Mouse (Mus musculus): ENCODE results near the gene Mycbp2. TPM values are rescaled to one million over a fixed set of nuclear protein-coding genes. Genes with fewer than 3 reads are reported as not detected.

The Mycbp2 gene
- total and polyA plus RNA-seq, 3 experiments, result 25.9 to 60.1 (median 29.5) TPM

- H3K36me3 ChIP-seq (replicated peaks in 1 of 2; ENCODE audit: control insufficient read depth in 1 of 2, insufficient read depth in 1 of 2, low read length in 1 of 2), result no peaks in the 10 kb centered on the region
- peak overlapping the region; percentile 36; the same call in 1 of the 2 replicates for H3K4me2 ChIP-seq (ENCODE audit: insufficient read depth, low read depth, poor library complexity, severe bottlenecking)
- no peak overlapping the region for H3K9ac ChIP-seq (ENCODE audit: insufficient read depth, low read depth)
- DNase-seq (ENCODE audit: extremely low read depth), result peak; percentile 27
- no peak overlapping the region for H3K27ac ChIP-seq (ENCODE audit: insufficient read depth, low read depth)
- no peaks in the 10 kb centered on the region for H3K27me3 ChIP-seq (replicated peaks)
- peaks cover 6 to 19% of the 10 kb centered on the region in 2 experiments for H3K4me1 ChIP-seq (ENCODE audit: control insufficient read depth in 1 of 2, insufficient read depth in 2 of 2)
- H3K4me3 ChIP-seq (replicated peaks in 1 of 3; ENCODE audit: low read depth in 2 of 3, low read length in 2 of 3, poor library complexity in 1 of 3), result no peak overlapping the region
- no peaks in the 10 kb centered on the region for H3K79me2 ChIP-seq (replicated peaks; ENCODE audit: control insufficient read depth, extremely low read depth, insufficient read depth, poor library complexity, severe bottlenecking)
- dilution Hi-C loops (cut with MboI; ENCODE audit: extremely low pct_ligation_motif_present, extremely low pct_unique_long_range_greater_than_20kb, low sequenced_read_pairs), result no loop called here
- in situ Hi-C loops (cut with MboI; ENCODE audit: low pct_ligation_motif_present, low pct_unique_long_range_greater_than_20kb, low sequenced_read_pairs), result loop anchor here (25.0 kb wide), 1 partner anchor 324 kb away; no protein-coding TSS in a partner anchor
- peaks cover 2% of the 10 kb centered on the region for H3K9me3 ChIP-seq (replicated peaks; ENCODE audit: low read length)
- TF ChIP-seq IRF4 (IDR thresholded peaks at IDR 0.05; ENCODE audit: low read depth, low read length) (no peak), ZC3H11A (IDR thresholded peaks at IDR 0.05; ENCODE audit: low read depth, low read length) (no peak), ZNF384 (IDR thresholded peaks at IDR 0.05; ENCODE audit: low read depth, low read length) (no peak), TBP (conservative IDR thresholded peaks at IDR 0.05; ENCODE audit: low read depth, low read length) (no peak), PAX5 (IDR thresholded peaks at IDR 0.05; ENCODE audit: low read length) (no peak), RAD21 (IDR thresholded peaks at IDR 0.05; ENCODE audit: low read depth, low read length) (no peak), USF1 (IDR thresholded peaks at IDR 0.05; ENCODE audit: low read depth, low read length) (no peak)
Observed at GRCm38 (mm10) chr14:103363199-103363598, 16.6 kb upstream of the Mycbp2 start.

GRCm38 (mm10) chr14:103356066-103356465, 9.5 kb upstream of the Mycbp2 start:
- no peaks in the 10 kb centered on the region for H3K79me2 ChIP-seq (replicated peaks; ENCODE audit: control insufficient read depth, extremely low read depth, insufficient read depth, poor library complexity, severe bottlenecking)
- TF ChIP-seq HCFC1 (IDR thresholded peaks at IDR 0.05; ENCODE audit: low read depth, low read length), result no peak
- TF ChIP-seq MAZ (IDR thresholded peaks at IDR 0.05; ENCODE audit: low read depth, low read length), result no peak
- no peak for TF ChIP-seq UBTF (IDR thresholded peaks at IDR 0.05; ENCODE audit: low read depth, low read length)
- TF ChIP-seq SIN3A (IDR thresholded peaks at IDR 0.05; ENCODE audit: low read length), result no peak
- TF ChIP-seq E2F4 (IDR thresholded peaks at IDR 0.05; ENCODE audit: insufficient replicate concordance, low read depth, low read length), result no peak
- TF ChIP-seq ZC3H11A (IDR thresholded peaks at IDR 0.05; ENCODE audit: low read depth, low read length), result no peak
- TF ChIP-seq SMC3 (IDR thresholded peaks at IDR 0.05; ENCODE audit: low read depth, low read length), result no peak
- TF ChIP-seq USF1 (IDR thresholded peaks at IDR 0.05; ENCODE audit: low read depth, low read length), result no peak
- TF ChIP-seq POLR2AphosphoS2 (IDR thresholded peaks at IDR 0.05; ENCODE audit: low read depth, low read length), result no peak
- TF ChIP-seq NELFE (IDR thresholded peaks at IDR 0.05; ENCODE audit: low read depth, low read length), result no peak
- TF ChIP-seq BHLHE40 (IDR thresholded peaks at IDR 0.05; ENCODE audit: low read depth, low read length), result no peak
- no peak for TF ChIP-seq CTCF (conservative IDR thresholded peaks at IDR 0.05 in 1 of 2, IDR thresholded peaks at IDR 0.05 in 1 of 2; ENCODE audit: low read depth in 2 of 2, low read length in 2 of 2)
- TF ChIP-seq GABPA (IDR thresholded peaks at IDR 0.05; ENCODE audit: insufficient replicate concordance, low read depth, low read length), result no peak
- H3K4me1 ChIP-seq (ENCODE audit: control insufficient read depth in 1 of 2, insufficient read depth in 2 of 2), result peaks cover 3 to 9% of the 10 kb centered on the region in 2 experiments; a peak in 1 of 4 replicates
- dilution Hi-C loops (cut with MboI; ENCODE audit: extremely low pct_ligation_motif_present, extremely low pct_unique_long_range_greater_than_20kb, low sequenced_read_pairs), result no loop called here
- no peak overlapping the region for H3K9ac ChIP-seq (ENCODE audit: insufficient read depth, low read depth)
- in situ Hi-C loops (cut with MboI; ENCODE audit: low pct_ligation_motif_present, low pct_unique_long_range_greater_than_20kb, low sequenced_read_pairs), result loop anchor here (25.0 kb wide), 1 partner anchor 331 kb away; no protein-coding TSS in a partner anchor
- H3K9me3 ChIP-seq (replicated peaks; ENCODE audit: low read length), result no peaks in the 10 kb centered on the region
- H3K4me3 ChIP-seq (replicated peaks in 1 of 3; ENCODE audit: low read depth in 2 of 3, low read length in 2 of 3, poor library complexity in 1 of 3), result no peak overlapping the region
- H3K27me3 ChIP-seq (replicated peaks), result no peaks in the 10 kb centered on the region
- no peak overlapping the region for H3K27ac ChIP-seq (ENCODE audit: insufficient read depth, low read depth)
- H3K4me2 ChIP-seq (ENCODE audit: insufficient read depth, low read depth, poor library complexity, severe bottlenecking), result no peak overlapping the region
- DNase-seq (ENCODE audit: extremely low read depth), result no peak
- H3K36me3 ChIP-seq (replicated peaks in 1 of 2; ENCODE audit: control insufficient read depth in 1 of 2, insufficient read depth in 1 of 2, low read length in 1 of 2), result no peaks in the 10 kb centered on the region

All from CH12.LX (cell line).